Mouse (Mus musculus) midbrain, embryonic 16.5 days (tissue): Measurements from ENCODE around the gene Mtg2. TPM values are rescaled to one million over a fixed set of nuclear protein-coding genes. Genes with fewer than 3 reads are reported as not detected.

Source experiments
- ATAC-seq: fragments of 200-750 bp; cut with Nextera tagmentation; 2 replicates; pipeline ENCODE4 v1.8.0; 2017; ENCODE audit warnings: moderate TSS enrichment
- H3K27ac ChIP-seq: fragments of 300-500 bp; sonication (generic); 2 replicates; pipeline ENCODE4 v1.5.1; 2014; ENCODE audit warnings: mild to moderate bottlenecking, low read length, mixed read lengths
- H3K27me3 ChIP-seq: fragments of 300-500 bp; sonication (generic); 2 replicates; pipeline ENCODE4 v1.6.1; 2014; ENCODE audit warnings: low read depth, low read length, mixed read lengths; ENCODE audit not compliant: control insufficient read depth, insufficient read depth
- H3K36me3 ChIP-seq: fragments of 300-500 bp; sonication (generic); 2 replicates; pipeline ENCODE4 v1.6.1; 2014; ENCODE audit warnings: mild to moderate bottlenecking, low read length, moderate library complexity, mixed read lengths; ENCODE audit not compliant: control insufficient read depth, insufficient read depth
- H3K4me1 ChIP-seq: fragments of 300-500 bp; sonication (generic); 2 replicates; pipeline ENCODE4 v1.6.1; 2014; ENCODE audit warnings: mild to moderate bottlenecking, low read length, mixed read lengths; ENCODE audit not compliant: control insufficient read depth, insufficient read depth
- H3K4me2 ChIP-seq: fragments of 300-500 bp; sonication (generic); 2 replicates; pipeline ENCODE4 v1.6.1; 2014; ENCODE audit warnings: mild to moderate bottlenecking, low read length, mixed read lengths
- H3K4me3 ChIP-seq: fragments of 300-500 bp; sonication (generic); 2 replicates; pipeline ENCODE4 v1.5.1; 2014; ENCODE audit warnings: low read depth, mild to moderate bottlenecking, low read length, moderate library complexity, mixed read lengths
- H3K9ac ChIP-seq: fragments of 300-500 bp; sonication (generic); 2 replicates; pipeline ENCODE4 v1.6.1; 2014; ENCODE audit warnings: low read depth, low read length, mixed read lengths
- H3K9me3 ChIP-seq: fragments of 300-500 bp; sonication (generic); replicated peaks from 2 replicates; pipeline ENCODE4 v1.6.1; 2014; ENCODE audit warnings: mild to moderate bottlenecking, low read length, mixed read lengths; ENCODE audit not compliant: control insufficient read depth, poor library complexity, severe bottlenecking
- WGBS: fragments of 180-500 bp; shearing (Covaris S2); extraction: QIAGEN DNeasy Blood & Tissue Kit; methylation state at CpG from one replicate; pipeline ENCODE4 v1.1.7; 2014; 5-methylcytosine and 5-hydroxymethylcytosine counted together
- polyA plus RNA-seq: library from polyadenylated mRNA; unstranded; fragments of >200 nt; fragmentation: Nextera tagmentation; extraction: Ambion mirVana; gene quantifications from 2 replicates; pipeline ENCODE4 v1.2.1, GENCODE M21; 2015

Gene Mtg2
- polyA plus RNA-seq, 1 experiment from 2014 or later: 35.7 TPM

DNA sequence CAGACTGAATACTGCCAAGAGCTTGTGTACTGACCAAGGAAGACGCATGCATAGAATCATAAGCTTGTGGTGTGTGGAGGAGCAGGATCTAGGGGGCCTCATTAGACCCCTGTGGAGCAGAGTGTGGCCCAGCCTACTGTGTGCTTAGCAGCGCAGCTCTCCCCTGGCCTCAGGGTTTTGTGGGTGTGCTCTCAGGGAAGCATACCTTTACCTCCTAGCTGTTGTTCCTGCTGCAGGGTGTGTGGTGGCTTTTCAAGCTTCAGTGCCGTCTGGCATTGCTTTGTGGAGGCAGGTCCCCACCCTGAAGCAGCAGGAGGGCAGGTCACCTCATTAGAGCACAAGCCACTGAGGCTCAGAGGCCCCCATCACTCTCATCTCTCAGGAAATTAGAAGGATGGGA is 7.2 kb downstream of the Mtg2 start:
- 73% methylated on average over 3 of the region's 3 CpGs for WGBS
- no peak for ATAC-seq
- no peak overlapping the region for H3K4me3 ChIP-seq
- no peak overlapping the region for H3K9ac ChIP-seq
- no peaks in the 10 kb centered on the region for H3K27me3 ChIP-seq
- no peaks in the 10 kb centered on the region for H3K9me3 ChIP-seq
- H3K36me3 ChIP-seq: 0 out of 2 replicates have a peak, but pooled peaks cover 6% of the 10 kb centered on the region
- H3K4me2 ChIP-seq: no peak overlapping the region
- H3K27ac ChIP-seq: no peak overlapping the region
- H3K4me1 ChIP-seq: no peaks in the 10 kb centered on the region

GRCm38 (mm10) chr2:180080680-180081079 is 10.3 kb downstream of the Mtg2 start:
- H3K4me2 ChIP-seq: no peak overlapping the region
- no peak for ATAC-seq
- 95% methylated on average over 8 of the region's 8 CpGs for WGBS
- H3K27ac ChIP-seq: no peak overlapping the region
- no peaks in the 10 kb centered on the region for H3K4me1 ChIP-seq
- H3K27me3 ChIP-seq: no peaks in the 10 kb centered on the region
- H3K9me3 ChIP-seq: no peaks in the 10 kb centered on the region
- peaks cover 15% of the 10 kb centered on the region for H3K36me3 ChIP-seq
- no peak overlapping the region for H3K4me3 ChIP-seq
- H3K9ac ChIP-seq: no peak overlapping the region

DNA sequence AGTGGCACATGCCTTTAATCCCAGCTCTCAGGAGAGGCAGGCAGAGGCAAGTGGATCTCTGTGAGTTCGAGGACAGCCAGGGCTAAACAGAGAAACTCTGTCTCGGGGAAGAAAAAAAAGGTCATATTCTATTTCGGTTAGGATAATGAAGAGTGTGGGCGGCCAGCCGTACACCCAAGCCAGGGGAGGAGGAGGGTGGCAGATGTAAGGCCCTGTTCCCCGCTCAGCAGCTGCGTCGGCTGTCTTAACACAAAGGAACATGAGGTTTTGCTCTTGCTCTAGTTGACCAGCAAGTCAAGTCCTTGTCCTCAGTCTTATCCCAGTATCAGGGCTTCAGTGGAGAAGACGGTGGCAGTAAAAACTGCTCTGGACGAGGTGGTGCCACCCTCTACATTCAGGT is 12.7 kb downstream of the Mtg2 start:
- no peaks in the 10 kb centered on the region for H3K9me3 ChIP-seq
- no peak overlapping the region for H3K27ac ChIP-seq
- H3K4me1 ChIP-seq: no peaks in the 10 kb centered on the region
- ATAC-seq: no peak
- no peaks in the 10 kb centered on the region for H3K27me3 ChIP-seq
- H3K4me3 ChIP-seq: no peak overlapping the region
- no peak overlapping the region for H3K4me2 ChIP-seq
- no peak overlapping the region for H3K9ac ChIP-seq
- WGBS: 90% methylated on average over 10 of the region's 10 CpGs
- H3K36me3 ChIP-seq: peaks cover 18% of the 10 kb centered on the region

GRCm38 (mm10) chr2:180084565-180084964 is 14.2 kb downstream of the Mtg2 start:
- no peak for ATAC-seq
- Histone ChIP-seq H3K4me2 (no peak overlapping the region), H3K9ac (no peak overlapping the region), H3K27ac (no peak overlapping the region), H3K4me1 (no peaks in the 10 kb centered on the region), H3K9me3 (no peaks in the 10 kb centered on the region), H3K4me3 (no peak overlapping the region), H3K36me3 (peaks cover 16% of the 10 kb centered on the region), H3K27me3 (no peaks in the 10 kb centered on the region)
- 51% methylated on average over 3 of the region's 3 CpGs for WGBS

GRCm38 (mm10) chr2:180085926-180086636 is 15.7 kb downstream of the Mtg2 start:
- H3K4me1 ChIP-seq: no peaks in the 10 kb centered on the region
- H3K27me3 ChIP-seq: no peaks in the 10 kb centered on the region
- H3K4me3 ChIP-seq: no peak overlapping the region
- no peak overlapping the region for H3K9ac ChIP-seq
- peaks cover 12% of the 10 kb centered on the region for H3K36me3 ChIP-seq
- no peaks in the 10 kb centered on the region for H3K9me3 ChIP-seq
- WGBS: 70% methylated on average over 16 of the region's 16 CpGs
- no peak overlapping the region for H3K4me2 ChIP-seq
- no peak overlapping the region for H3K27ac ChIP-seq
- no peak for ATAC-seq

- ATAC-seq: no peak
- Histone ChIP-seq H3K9me3 (no peaks in the 10 kb centered on the region), H3K36me3 (peaks cover 12% of the 10 kb centered on the region), H3K4me2 (no peak overlapping the region), H3K9ac (no peak overlapping the region), H3K27me3 (no peaks in the 10 kb centered on the region), H3K4me3 (no peak overlapping the region), H3K27ac (no peak overlapping the region), H3K4me1 (no peaks in the 10 kb centered on the region)
- 86% methylated on average over 5 of the region's 5 CpGs for WGBS
Observed at GRCm38 (mm10) chr2:180086637-180087027, 16.2 kb downstream of the Mtg2 start.

DNA sequence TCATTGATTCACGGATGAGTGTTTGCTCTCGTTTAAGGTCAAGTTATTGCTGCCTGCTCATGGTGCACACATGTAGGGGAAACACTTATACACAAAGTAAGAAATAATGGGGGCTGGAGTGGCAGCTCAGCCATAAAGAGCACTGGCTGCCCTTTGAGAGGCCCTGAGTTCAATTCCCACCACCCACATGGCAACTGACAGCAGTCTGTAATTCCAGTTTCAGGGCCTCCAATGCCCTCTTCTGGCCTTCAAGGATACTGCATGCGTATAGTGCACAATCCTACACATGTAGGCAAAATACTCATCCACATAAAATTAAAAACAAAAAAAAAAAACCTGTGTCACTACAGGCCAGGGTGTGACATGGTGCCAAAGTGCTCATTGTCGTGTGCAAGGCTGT is 17.1 kb downstream of the Mtg2 start:
- Histone ChIP-seq H3K4me2 (no peak overlapping the region), H3K9ac (no peak overlapping the region), H3K36me3 (peaks cover 12% of the 10 kb centered on the region), H3K9me3 (no peaks in the 10 kb centered on the region), H3K4me3 (no peak overlapping the region), H3K27ac (no peak overlapping the region), H3K4me1 (no peaks in the 10 kb centered on the region), H3K27me3 (no peaks in the 10 kb centered on the region)
- ATAC-seq: no peak
- 89% methylated on average over 4 of the region's 4 CpGs for WGBS

GRCm38 (mm10) chr2:180090285-180090684 is 19.9 kb downstream of the Mtg2 start:
- Histone ChIP-seq H3K4me1 (no peaks in the 10 kb centered on the region), H3K27ac (no peak overlapping the region), H3K4me2 (no peak overlapping the region), H3K9me3 (no peaks in the 10 kb centered on the region), H3K9ac (no peak overlapping the region), H3K4me3 (no peak overlapping the region), H3K36me3 (peaks cover 3% of the 10 kb centered on the region; the same call in 1 of the 2 replicates), H3K27me3 (no peaks in the 10 kb centered on the region)
- WGBS: 69% methylated on average over 11 of the region's 11 CpGs
- ATAC-seq: no peak

GRCm38 (mm10) chr2:180095711-180096110 is 25.3 kb downstream of the Mtg2 start:
- Histone ChIP-seq H3K27me3 (peaks cover 1% of the 10 kb centered on the region), H3K9ac (no peak overlapping the region), H3K9me3 (no peaks in the 10 kb centered on the region), H3K36me3 (no peaks in the 10 kb centered on the region), H3K27ac (no peak overlapping the region), H3K4me1 (peaks cover 2% of the 10 kb centered on the region; the same call in 1 of the 2 replicates), H3K4me2 (no peak overlapping the region), H3K4me3 (no peak overlapping the region)
- WGBS: 39% methylated on average over 5 of the region's 5 CpGs
- no peak for ATAC-seq
